Mouse (Mus musculus) heart, adult 2 months (tissue): ENCODE measurements around the gene Rhov.

Experiments used
- CTCF ChIP-seq: fragments of 200-600 bp; IDR thresholded peaks from 2 replicates; pipeline ENCODE4 v1.8.1; 2022; ENCODE audit warnings: antibody characterized with exemption, mild to moderate bottlenecking, moderate library complexity
- POLR2A ChIP-seq: fragments of 200-500 bp; IDR thresholded peaks from 2 replicates; pipeline ENCODE4 v1.6.1; 2011; ENCODE audit warnings: mild to moderate bottlenecking, low read depth, low read length, control low read depth; ENCODE audit not compliant: insufficient read depth

DNA sequence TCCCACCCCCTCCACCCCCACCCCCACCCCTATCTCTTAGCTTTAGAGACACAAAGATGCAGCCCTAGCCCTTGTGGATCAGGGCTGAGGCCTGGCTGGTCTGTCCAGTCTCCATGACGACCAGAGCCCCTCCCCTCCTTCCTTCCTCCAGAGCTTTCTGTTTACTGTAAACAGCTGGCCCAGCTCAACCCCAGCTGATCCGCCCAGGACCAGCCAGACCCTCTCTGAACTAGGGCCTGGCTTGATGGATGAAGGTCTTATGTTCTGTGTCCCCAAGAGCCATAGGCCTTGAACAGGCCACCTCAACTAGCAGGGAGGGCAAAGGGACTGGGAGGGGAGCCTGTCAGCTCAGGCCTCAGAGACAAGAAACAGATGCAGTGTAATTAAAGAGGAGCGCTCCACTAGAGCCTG, 33.7 kb upstream of the Rhov start:
- TF ChIP-seq POLR2A (no peak; the same call in 1 of the 2 replicates), CTCF (no peak)
